Mouse (Mus musculus): ENCODE measurements around the gene Pde8b.

DNA sequence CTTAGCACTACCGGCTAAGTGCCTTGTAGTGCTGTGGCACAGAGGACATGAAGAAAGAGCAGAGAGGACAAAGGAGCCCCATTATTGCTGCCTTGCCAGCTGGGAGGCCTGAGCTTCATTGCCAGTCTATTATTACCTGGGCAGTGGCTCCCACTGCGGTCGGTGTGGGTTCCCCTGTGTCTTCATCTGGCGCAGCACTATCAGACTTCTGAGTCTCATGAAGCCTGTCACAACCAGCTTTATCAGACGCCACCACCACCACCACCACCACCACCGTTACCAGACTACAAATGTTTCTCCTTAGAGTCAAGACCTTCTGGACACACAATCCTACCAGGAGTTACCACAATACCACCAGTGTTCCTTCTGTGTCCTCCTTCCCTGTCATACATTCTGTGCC is 171.6 kb downstream of the Pde8b start:
- TF ChIP-seq CTCF (IDR thresholded peaks at IDR 0.05; ENCODE audit: borderline replicate concordance, extremely low read depth, insufficient read depth, insufficient read length) (no peak), POLR2A (IDR thresholded peaks at IDR 0.05; ENCODE audit: borderline replicate concordance, extremely low read depth, insufficient read depth, insufficient read length, poor library complexity, severe bottlenecking) (no peak)

All from brain, embryonic 14.5 days (tissue).